Mouse (Mus musculus) macrophage (primary cell): ENCODE measurements around the gene Pde5a. TPM values are rescaled to one million over a fixed set of nuclear protein-coding genes. Genes with fewer than 3 reads are reported as not detected.

Experiments
- H3K27ac ChIP-seq: fragments of 350-480 bp; formaldehyde crosslinking; 2 replicates; pipeline ENCODE4 v1.9.0; 2021
- H3K36me3 ChIP-seq: fragments of 350-480 bp; formaldehyde crosslinking; 2 replicates; pipeline ENCODE4 v1.9.0; 2021; ENCODE audit errors: inconsistent target
- H3K4me3 ChIP-seq: fragments of 350-480 bp; formaldehyde crosslinking; 2 replicates; pipeline ENCODE4 v1.9.0; 2021; ENCODE audit errors: inconsistent target
- H3K79me2 ChIP-seq: fragments of 350-480 bp; formaldehyde crosslinking; 2 replicates; pipeline ENCODE4 v1.9.0; 2021; ENCODE audit errors: inconsistent target
- WGBS: methylation state at CpG from one replicate; pipeline ENCODE4 v1.1.7; 2026; ENCODE audit warnings: inconsistent platforms; ENCODE audit not compliant: missing documents; 5-methylcytosine and 5-hydroxymethylcytosine counted together
- polyA plus RNA-seq: library from polyadenylated mRNA; stranded (reverse); fragments of 250-400 nt; gene quantifications from 3 replicates; pipeline ENCODE4 v1.2.4, GENCODE M21; 2018; ENCODE audit warnings: inconsistent platforms

Gene Pde5a
- polyA plus RNA-seq, 1 experiment from 2014 or later, result 0.46 TPM

DNA sequence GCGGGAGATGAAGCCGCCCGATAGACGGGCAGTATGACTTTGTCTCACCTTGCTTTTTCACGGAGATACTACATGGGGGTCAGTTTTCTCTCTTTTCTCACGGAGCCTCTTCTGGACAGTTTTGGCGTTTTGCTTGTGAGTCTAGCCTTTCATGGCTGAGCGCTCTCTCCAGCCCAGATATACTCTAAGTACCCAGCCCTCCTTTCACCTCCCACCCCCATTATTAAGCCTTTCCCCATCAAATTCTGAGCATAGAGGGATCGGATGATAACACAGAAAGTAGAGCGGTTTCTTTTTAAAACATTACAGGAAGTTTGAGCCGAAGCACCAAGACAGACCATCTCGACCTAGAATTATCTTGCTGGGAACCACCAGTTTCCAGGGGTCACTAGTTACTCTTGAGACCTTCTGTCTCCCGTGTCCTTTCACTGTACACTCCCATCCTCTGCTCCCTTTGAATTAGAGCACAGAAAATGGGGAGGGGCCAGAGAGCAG is 2.0 kb downstream of the Pde5a start:
- no peaks in the 10 kb centered on the region for H3K36me3 ChIP-seq
- no peak overlapping the region for H3K27ac ChIP-seq
- 13% methylated on average over 13 of the region's 13 CpGs for WGBS
- H3K79me2 ChIP-seq, result no peaks in the 10 kb centered on the region
- peak overlapping the region; percentile 35 for H3K4me3 ChIP-seq

DNA sequence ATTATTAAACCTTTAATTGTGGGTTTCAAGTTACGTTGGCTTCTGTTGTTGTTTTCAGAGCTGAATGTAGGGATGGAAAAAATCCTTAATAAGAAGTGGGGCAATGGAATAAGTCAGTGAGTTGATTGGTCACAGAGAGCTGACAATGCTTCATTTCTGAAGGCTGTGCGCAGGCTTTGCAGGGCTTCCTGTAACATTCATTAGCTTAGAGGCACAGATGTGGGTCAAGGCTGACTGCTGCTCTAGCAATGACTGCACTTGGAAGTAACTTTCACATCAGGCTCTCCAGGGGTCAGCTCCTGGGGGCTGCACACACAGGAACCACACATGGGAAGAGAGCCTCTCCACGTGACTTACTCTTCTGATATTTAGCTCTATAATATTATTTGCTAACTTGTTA is 5.1 kb downstream of the Pde5a start:
- no peaks in the 10 kb centered on the region for H3K36me3 ChIP-seq
- WGBS, result 90% methylated on average over 3 of the region's 3 CpGs
- no peaks in the 10 kb centered on the region for H3K79me2 ChIP-seq
- no peak overlapping the region for H3K27ac ChIP-seq
- H3K4me3 ChIP-seq, result no peak overlapping the region

DNA sequence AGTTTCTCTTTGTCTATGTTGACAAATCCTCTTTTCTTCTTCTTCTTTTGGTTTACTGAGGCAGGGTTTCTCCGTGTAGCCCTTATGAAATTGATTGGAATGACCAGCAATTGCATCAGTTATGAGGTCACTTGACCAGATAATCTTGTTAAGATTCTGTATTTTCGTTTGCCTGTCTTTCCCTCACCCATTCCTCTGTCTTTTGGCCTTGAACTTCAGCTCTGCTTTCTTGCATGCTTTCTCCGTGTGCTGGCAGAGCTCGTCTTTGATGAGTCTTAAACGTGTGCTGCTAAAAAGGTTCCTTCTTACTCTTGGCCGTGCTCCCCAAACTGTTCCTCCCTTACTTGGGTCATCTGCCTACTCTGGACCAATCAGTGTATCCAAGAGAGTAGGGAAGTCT is 5.6 kb downstream of the Pde5a start:
- no peaks in the 10 kb centered on the region for H3K36me3 ChIP-seq
- H3K27ac ChIP-seq, result no peak overlapping the region
- 84% methylated on average over 6 of the region's 6 CpGs for WGBS
- no peaks in the 10 kb centered on the region for H3K79me2 ChIP-seq
- H3K4me3 ChIP-seq, result no peak overlapping the region

DNA sequence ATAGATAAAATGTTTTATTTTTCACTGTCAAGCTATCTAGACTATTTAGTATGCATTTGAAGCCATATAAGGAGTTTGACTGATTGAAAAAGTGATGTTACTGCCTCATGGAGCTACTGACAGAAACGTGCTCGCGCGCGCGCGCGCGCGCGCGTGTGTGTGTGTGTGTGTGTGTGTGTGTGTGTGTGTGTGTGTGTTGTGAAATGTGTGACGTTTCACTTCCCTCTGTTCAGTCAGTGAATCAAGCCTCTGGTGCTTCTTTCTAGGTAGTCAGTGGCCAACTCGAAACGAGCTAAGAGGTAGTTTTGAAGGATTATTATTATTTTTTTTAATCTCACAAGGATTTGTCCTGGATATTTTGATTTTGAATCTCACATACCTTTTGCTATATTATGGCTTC is 10.7 kb downstream of the Pde5a start:
- 80% methylated on average over 14 of the region's 15 CpGs for WGBS
- Histone ChIP-seq H3K4me3 (no peak overlapping the region), H3K36me3 (no peaks in the 10 kb centered on the region), H3K79me2 (no peaks in the 10 kb centered on the region), H3K27ac (no peak overlapping the region)

DNA sequence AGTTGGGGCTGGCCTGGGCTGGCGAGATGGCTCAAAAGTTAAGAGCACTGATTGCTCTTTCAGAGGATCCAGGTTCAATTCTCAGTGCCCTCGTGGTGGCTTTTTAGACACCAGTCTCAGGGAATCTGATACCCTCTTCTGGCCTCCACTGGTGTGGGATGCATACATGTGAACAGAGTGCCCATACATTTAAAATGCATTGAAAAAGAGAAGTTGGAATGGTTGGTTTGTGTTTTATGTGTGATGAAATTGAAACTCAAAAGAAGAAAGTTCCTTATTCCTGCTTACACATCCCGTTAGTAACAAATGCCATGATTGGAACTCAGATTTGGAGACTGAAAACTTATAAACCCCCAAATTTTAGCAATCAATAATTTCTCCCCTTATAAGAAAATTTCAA is 15.5 kb downstream of the Pde5a start:
- 44% methylated on average over 3 of the region's 3 CpGs for WGBS
- no peak overlapping the region for H3K4me3 ChIP-seq
- no peaks in the 10 kb centered on the region for H3K79me2 ChIP-seq
- no peak overlapping the region for H3K27ac ChIP-seq
- H3K36me3 ChIP-seq, result no peaks in the 10 kb centered on the region

DNA sequence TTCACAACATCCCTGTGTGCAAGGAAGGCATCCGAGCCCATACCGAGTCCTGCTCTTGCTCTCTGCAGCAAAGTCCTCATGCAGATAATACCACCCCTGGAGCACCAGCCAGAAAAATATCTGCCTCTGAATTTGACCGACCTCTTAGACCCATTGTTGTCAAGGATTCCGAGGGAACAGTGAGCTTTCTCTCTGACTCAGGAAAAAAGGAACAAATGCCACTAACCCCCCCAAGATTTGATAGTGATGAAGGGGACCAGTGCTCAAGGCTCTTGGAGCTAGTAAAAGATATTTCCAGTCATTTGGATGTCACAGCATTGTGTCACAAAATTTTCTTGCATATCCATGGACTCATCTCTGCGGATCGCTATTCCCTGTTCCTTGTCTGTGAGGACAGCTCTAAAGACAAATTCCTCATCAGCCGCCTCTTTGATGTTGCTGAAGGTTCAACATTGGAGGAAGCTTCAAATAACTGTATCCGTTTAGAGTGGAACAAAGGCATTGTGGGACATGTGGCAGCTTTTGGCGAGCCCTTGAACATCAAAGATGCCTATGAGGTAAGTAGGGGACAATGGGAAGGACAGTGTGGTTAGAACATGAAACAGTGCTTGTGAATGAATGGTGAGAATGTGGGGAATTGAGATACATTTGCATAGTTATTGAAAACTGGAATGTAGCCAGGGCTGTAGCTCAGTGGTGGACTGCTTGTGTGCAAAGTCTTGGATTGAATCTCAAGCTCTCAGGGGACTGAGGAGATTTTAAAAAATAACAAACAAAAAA is 19.4 kb downstream of the Pde5a start:
- Histone ChIP-seq H3K4me3 (no peak overlapping the region), H3K36me3 (no peaks in the 10 kb centered on the region), H3K79me2 (no peaks in the 10 kb centered on the region), H3K27ac (no peak overlapping the region)
- WGBS, result 93% methylated on average over 9 of the region's 9 CpGs

DNA sequence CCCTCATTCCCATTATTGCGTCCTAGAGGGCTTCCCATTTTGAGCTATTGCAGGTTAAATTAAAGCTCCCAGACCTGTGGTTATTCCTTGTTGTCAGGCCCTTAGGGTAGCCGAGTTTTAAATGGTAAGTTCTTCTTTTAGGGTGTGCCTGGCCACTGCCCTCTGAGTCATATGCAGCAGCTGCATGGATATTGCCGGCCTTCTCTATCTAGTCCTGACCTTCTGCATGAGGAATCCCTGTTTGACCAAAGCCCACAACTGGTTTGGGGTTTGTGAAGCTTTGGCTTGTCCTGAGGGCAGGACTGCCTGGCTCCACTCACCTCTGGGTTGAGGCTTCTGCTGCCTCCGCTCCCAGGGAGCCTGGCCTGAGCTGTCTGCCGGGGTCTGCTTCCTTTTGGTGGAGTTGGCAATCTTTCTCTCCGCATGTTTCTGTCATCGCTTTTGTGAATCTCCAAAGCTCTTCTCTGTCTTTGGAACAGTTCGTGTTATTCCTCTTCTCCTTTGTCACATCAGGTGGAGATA is 34.6 kb downstream of the Pde5a start:
- Histone ChIP-seq H3K27ac (no peak overlapping the region), H3K4me3 (no peak overlapping the region), H3K36me3 (no peaks in the 10 kb centered on the region), H3K79me2 (no peaks in the 10 kb centered on the region)
- WGBS, result 74% methylated on average over 7 of the region's 8 CpGs

DNA sequence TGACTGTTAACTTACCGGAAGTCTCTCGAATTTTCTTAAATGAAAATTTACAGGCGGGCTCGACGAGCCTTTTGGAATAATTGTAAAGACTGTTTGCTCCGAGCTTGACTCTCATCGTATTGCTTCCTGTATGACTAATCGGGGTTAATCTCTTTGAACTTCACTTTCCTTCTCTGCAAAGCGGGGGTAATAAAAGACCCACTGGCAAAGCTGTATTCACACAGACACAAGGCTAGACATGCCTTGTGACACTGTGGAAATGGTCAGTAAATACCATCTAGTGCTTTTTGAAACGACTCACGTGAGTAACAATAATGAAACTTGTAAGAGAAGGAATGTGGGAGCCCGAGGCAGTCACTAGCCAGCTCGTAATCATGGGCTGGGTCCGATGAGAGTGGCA is 35.0 kb downstream of the Pde5a start:
- H3K79me2 ChIP-seq, result no peaks in the 10 kb centered on the region
- H3K27ac ChIP-seq, result no peak overlapping the region
- WGBS, result 56% methylated on average over 14 of the region's 14 CpGs
- no peaks in the 10 kb centered on the region for H3K36me3 ChIP-seq
- H3K4me3 ChIP-seq, result no peak overlapping the region

DNA sequence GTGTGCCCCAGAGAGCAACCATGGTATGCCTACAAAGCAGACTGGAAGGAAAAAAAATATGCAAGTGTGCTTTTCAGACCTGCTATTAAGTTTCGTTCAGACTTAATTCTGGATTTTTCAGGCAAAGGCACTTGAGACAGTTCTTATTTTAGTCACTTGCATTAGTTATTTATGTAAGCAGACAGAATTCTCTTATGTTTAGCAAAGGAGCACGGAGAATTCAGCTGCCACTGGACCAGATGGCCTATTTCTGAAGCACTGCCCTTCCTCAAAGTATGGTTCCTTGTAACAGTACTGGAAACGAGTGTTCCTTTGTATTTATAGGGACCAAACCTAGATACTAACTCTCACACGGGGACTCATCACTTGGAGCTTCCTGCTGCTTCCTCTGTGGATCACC is 38.2 kb downstream of the Pde5a start:
- H3K4me3 ChIP-seq, result no peak overlapping the region
- 79% methylated on average over 4 of the region's 4 CpGs for WGBS

DNA sequence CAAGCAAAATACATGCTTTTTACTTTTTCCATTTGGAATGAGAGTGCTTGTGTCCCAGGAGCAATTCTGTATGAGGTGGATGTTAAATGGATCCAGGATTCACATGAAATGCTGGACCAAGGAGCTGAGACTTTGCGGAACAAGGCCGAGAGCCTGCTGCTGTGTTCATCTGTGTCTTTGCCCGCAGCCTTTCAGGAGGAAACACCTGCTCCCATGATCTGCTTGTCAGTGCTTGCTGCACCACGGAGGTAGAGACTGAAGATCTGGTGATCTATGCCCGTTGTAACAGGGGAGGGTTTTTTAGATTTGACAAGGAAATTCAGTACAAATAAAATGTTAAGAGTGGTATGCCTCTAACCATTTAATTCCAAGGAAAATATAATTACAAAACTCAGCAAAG is 39.1 kb downstream of the Pde5a start:
- WGBS, result 28% methylated on average over 4 of the region's 5 CpGs
- Histone ChIP-seq H3K36me3 (no peaks in the 10 kb centered on the region), H3K79me2 (no peaks in the 10 kb centered on the region), H3K4me3 (no peak overlapping the region), H3K27ac (no peak overlapping the region)

More for the DNA sequence above, 38.2 kb downstream of the Pde5a start:
- H3K36me3 ChIP-seq, result no peaks in the 10 kb centered on the region
- no peaks in the 10 kb centered on the region for H3K79me2 ChIP-seq
- no peak overlapping the region for H3K27ac ChIP-seq

DNA sequence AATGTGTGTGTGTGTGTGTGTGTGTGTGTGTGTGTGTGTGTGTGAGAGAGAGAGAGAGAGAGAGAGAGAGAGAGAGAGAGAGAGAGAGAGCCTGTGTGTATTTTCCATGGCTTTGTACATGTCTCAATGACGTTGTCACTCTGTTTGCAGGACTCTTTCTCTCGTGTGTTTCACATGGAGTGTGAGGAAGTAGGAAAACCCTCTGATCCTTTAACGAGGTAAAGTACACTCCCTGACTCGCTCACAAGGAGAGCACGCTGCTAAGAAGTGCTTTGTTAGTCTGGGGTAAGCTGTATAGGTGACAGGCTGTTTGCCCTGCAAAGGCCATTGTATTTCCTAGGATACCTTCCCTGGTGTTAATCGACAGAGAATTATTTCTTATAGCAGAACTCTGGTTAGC is 52.7 kb downstream of the Pde5a start:
- H3K4me3 ChIP-seq, result no peak overlapping the region
- 81% methylated on average over 6 of the region's 6 CpGs for WGBS
- H3K27ac ChIP-seq, result no peak overlapping the region
- H3K79me2 ChIP-seq, result no peaks in the 10 kb centered on the region
- no peaks in the 10 kb centered on the region for H3K36me3 ChIP-seq

DNA sequence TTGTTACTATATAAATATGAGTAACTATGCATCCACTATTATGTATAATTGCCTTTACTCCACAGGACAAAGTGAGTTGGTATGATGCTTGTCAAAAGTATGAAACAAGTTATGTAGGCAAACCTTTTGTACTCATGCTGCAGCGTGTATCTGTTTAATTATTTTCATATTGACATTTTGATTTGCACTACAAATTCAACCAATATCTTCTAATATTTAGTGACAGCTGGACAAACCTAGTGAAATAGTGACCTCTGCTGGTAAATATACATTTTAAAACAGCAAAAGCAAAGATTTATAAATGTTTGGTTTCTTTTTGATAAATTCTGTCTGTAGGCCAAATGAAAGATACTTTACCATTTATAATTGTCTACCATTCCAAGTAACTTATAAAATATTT is 55.5 kb downstream of the Pde5a start:
- WGBS, result 80% methylated on average over 1 of the region's 1 CpGs
- Histone ChIP-seq H3K79me2 (no peaks in the 10 kb centered on the region), H3K4me3 (no peak overlapping the region), H3K36me3 (no peaks in the 10 kb centered on the region), H3K27ac (no peak overlapping the region)

DNA sequence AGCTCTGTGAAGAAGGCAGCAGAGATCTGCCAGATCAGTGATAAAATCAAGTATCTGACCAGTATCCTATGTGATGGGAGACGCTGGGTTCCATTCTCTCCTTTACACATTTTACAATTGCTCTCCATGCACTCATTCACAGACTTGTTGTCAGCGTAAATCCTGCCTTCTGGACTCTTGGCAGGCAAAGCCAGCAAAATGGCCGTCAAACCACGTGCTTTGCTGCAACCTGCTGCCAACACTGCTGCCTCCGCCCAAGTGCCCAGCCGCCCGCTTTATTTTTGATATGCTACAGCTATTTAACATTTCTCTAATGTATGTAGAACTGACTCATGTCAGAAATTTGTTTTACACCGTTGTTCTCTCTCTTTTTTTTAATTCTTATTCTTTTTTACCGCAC is 59.6 kb downstream of the Pde5a start:
- no peaks in the 10 kb centered on the region for H3K36me3 ChIP-seq
- H3K4me3 ChIP-seq, result no peak overlapping the region
- H3K27ac ChIP-seq, result no peak overlapping the region
- 97% methylated on average over 9 of the region's 9 CpGs for WGBS
- H3K79me2 ChIP-seq, result no peaks in the 10 kb centered on the region

DNA sequence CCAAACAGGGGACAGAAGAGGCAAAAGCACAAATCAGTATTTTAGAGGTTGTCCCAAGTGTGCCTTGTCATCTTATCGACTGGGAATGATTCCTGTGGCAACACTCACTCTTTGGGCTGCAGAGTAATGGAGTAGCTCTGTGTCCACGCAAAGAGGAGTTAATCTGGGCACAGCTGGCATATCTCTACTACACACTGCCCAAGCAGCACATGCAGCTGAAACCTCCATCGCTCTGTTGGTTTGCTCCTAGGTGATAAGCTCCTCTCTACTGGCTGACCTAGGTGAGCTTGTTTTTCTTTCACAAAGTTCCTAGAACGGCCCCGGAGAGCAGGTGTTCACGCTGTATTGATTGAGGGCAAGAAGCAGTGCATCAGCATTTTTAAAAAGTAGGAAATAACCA is 60.8 kb downstream of the Pde5a start:
- 87% methylated on average over 6 of the region's 6 CpGs for WGBS
- Histone ChIP-seq H3K4me3 (no peak overlapping the region), H3K79me2 (no peaks in the 10 kb centered on the region), H3K36me3 (no peaks in the 10 kb centered on the region), H3K27ac (no peak overlapping the region)

DNA sequence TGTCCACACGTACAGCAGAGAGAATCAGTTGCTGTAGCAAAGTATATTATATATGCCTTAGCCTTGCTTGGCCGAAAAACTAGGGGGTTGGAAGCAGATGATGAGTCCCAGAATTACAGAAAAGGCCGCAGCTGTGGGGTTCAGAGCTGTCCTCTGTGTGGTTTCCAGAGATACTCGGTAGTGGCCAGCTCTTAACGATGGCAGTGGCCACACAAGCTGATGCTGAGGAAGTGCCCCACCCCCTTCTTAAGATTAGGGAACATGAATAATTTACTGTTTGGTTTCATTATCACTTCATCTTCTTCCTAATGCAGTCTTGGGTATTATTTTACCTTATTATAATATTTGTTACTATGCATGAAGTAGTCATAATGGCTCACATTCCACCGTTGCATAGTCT is 71.3 kb downstream of the Pde5a start:
- Histone ChIP-seq H3K36me3 (no peaks in the 10 kb centered on the region), H3K79me2 (no peaks in the 10 kb centered on the region), H3K4me3 (no peak overlapping the region), H3K27ac (no peak overlapping the region)
- WGBS, result 40% methylated on average over 6 of the region's 6 CpGs
